Mouse (Mus musculus) kidney, adult 18-20 months (tissue): ENCODE data around the gene Pyroxd2.

Source experiments
- DNase-seq: peaks from one replicate; pipeline ENCODE4 v3.0.0; 2021

The Pyroxd2 gene

GRCm38 (mm10) chr19:42745084-42745868, 7.3 kb downstream of the Pyroxd2 start:
- no peak for DNase-seq

GRCm38 (mm10) chr19:42744162-42744586, 8.4 kb downstream of the Pyroxd2 start:
- peak; percentile 55 for DNase-seq

- no peak for DNase-seq
Observed at GRCm38 (mm10) chr19:42743261-42743660, 9.3 kb downstream of the Pyroxd2 start.

GRCm38 (mm10) chr19:42741884-42742283, 10.7 kb downstream of the Pyroxd2 start:
- no peak for DNase-seq

GRCm38 (mm10) chr19:42740163-42740899, 12.2 kb downstream of the Pyroxd2 start:
- DNase-seq: no peak

GRCm38 (mm10) chr19:42739734-42740133, 12.8 kb downstream of the Pyroxd2 start:
- no peak for DNase-seq

- no peak for DNase-seq
Observed at GRCm38 (mm10) chr19:42737753-42738152, 14.8 kb downstream of the Pyroxd2 start.

GRCm38 (mm10) chr19:42734982-42735381, 17.6 kb downstream of the Pyroxd2 start:
- no peak for DNase-seq

GRCm38 (mm10) chr19:42727424-42727823, 25.2 kb downstream of the Pyroxd2 start:
- DNase-seq: no peak

GRCm38 (mm10) chr19:42726766-42727165, 25.8 kb downstream of the Pyroxd2 start:
- no peak for DNase-seq

- DNase-seq: peak; percentile 54
Observed at GRCm38 (mm10) chr19:42725973-42726350, 26.6 kb downstream of the Pyroxd2 start.

- DNase-seq: no peak
Observed at GRCm38 (mm10) chr19:42725056-42725972, 27.3 kb downstream of the Pyroxd2 start.

GRCm38 (mm10) chr19:42723302-42723701, 29.3 kb downstream of the Pyroxd2 start:
- DNase-seq: no peak

- DNase-seq: peak; percentile 39
Observed at GRCm38 (mm10) chr19:42722500-42722899, 30.1 kb downstream of the Pyroxd2 start.

- no peak for DNase-seq
Observed at GRCm38 (mm10) chr19:42718101-42718500, 34.5 kb downstream of the Pyroxd2 start.

- no peak for DNase-seq
Observed at GRCm38 (mm10) chr19:42717668-42718067, 34.9 kb downstream of the Pyroxd2 start.

GRCm38 (mm10) chr19:42716507-42716906, 36.1 kb downstream of the Pyroxd2 start:
- no peak for DNase-seq

GRCm38 (mm10) chr19:42713770-42714169, 38.8 kb downstream of the Pyroxd2 start:
- DNase-seq: no peak

GRCm38 (mm10) chr19:42699426-42699825, 53.1 kb downstream of the Pyroxd2 start:
- no peak for DNase-seq

GRCm38 (mm10) chr19:42698576-42698975, 54.0 kb downstream of the Pyroxd2 start:
- no peak for DNase-seq

GRCm38 (mm10) chr19:42697336-42697735, 55.2 kb downstream of the Pyroxd2 start:
- DNase-seq: no peak

GRCm38 (mm10) chr19:42690256-42690655, 62.3 kb downstream of the Pyroxd2 start:
- DNase-seq: no peak

GRCm38 (mm10) chr19:42689786-42690185, 62.8 kb downstream of the Pyroxd2 start:
- peak; percentile 63 for DNase-seq
